Mouse (Mus musculus) heart, postnatal 0 days (tissue): ENCODE measurements at regions not wholly inside any gene's neighbourhood (a gene's known extent, or its start where the extent isn't known, plus 50 kb on each side); places are given as distances from the start of the nearest gene placed in this dataset.

Source experiments
- CTCF ChIP-seq: IDR thresholded peaks from 2 replicates; pipeline ENCODE4 v1.5.1; 2016; ENCODE audit warnings: antibody characterized with exemption, control low read depth, low read depth
- EP300 ChIP-seq: IDR thresholded peaks from 2 replicates; pipeline ENCODE4 v1.6.1; 2016; ENCODE audit warnings: antibody characterized with exemption, low read depth

GRCm38 (mm10) chr15:8761132-8761531 lies 50.6 kb upstream of the Slc1a3 start:
- TF ChIP-seq EP300 (no peak), CTCF (no peak)
